Mouse (Mus musculus) liver, adult 10 weeks (tissue): ENCODE results near the gene Efna4. TPM values are rescaled to one million over a fixed set of nuclear protein-coding genes. Genes with fewer than 3 reads are reported as not detected.

Experiments
- polyA plus RNA-seq: library from polyadenylated mRNA; stranded (reverse); fragments of 350-450 nt; fragmentation: Illumina TruSeq; extraction: RNeasy Lipid Tissue Mini Kit (QIAGEN cat#74804); gene quantifications from one replicate; pipeline ENCODE4 v1.2.3, GENCODE M21; 2014; ENCODE audit warnings: low read depth, low replicate concordance

Efna4 gene
- polyA plus RNA-seq = not detected

DNA sequence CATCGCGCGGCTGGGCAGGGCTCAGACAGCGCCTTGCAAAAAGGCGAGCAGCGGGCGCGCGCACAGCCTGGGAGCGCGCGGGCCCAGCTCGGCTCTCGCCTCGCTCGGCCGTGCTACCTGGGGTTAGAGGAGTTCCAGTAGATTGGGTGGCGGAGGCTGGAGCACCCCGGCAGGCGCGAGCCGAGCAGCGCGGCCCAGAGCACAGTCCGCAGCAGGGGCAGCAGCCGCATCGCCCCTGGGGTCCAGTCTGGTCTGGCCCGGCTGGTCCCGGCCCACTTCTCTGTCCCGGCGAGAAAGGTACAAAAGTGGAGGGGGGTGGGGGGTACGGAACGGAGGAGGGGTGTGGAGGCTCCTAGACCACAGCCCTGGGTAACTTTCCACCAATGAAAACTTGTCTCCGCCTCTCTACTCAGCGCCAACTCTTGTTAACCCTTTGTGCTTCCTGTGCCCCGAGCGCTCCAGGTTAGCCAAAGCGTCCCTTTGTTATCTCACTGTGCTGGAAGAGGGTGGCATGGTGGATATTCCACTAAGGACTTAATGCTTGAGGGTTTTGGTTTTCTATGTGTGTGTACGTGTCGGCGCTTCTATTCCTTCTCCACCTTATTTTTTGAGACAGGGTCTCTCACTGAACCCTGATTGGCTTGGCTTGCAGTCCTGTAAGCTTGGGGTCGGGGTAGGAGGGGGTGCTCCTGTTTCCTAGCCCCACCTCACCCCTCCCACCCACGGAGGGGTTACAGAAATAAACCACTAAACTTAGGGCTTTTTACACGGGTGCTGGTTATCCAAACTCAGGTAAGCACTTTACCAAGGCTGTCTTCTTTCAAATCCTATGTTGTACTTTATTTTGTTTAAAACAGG lies at the start of gene Efna4:
Gene Efna4, minus strand, starts transcription at position 308 of the 858 bp plus-strand sequence.

DNA sequence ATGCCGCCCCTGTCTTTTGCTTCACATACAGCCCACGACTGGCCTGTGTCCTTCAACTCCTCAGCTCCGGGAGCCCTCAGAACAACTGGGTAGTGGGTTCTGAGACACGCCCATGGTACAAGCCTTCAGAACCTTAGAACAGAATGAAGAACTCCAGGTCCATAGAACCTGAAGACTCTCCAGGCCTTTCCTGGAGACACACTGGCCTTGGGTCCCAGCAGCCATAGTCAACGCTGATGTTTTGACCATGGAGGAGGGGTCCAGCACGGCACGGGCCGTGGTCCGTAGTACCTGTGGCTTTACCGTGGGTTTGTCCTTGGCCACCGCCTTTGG lies 27.3 kb upstream of the Efna4 start, which contains the start of gene Dcst1:
Gene Dcst1, minus strand, starts transcription at position 101 of the 333 bp plus-strand sequence.

DNA sequence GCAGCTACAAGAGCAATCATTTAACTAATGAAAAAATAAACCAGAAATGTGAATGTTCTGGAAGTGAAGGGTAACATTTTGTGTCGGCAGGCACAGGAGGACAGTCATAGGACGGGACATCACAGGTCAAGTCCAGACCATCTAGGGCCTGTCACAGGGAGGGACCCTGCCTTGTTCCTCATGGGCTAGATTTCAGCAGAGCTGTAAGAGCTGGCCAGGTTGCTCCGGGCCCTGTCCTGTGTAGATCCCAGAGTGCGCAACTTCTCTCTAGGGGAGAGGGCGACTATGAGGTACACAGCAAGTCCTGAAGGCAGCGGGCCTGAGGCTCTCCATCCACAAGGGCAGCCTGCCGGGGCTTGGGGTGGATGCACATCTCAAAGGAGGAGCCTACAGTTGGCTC lies 23.8 kb upstream of the Efna4 start, which contains the start of gene Dcst2:
Gene Dcst2, plus strand, starts transcription at position 301 of the 400 bp plus-strand sequence.

DNA sequence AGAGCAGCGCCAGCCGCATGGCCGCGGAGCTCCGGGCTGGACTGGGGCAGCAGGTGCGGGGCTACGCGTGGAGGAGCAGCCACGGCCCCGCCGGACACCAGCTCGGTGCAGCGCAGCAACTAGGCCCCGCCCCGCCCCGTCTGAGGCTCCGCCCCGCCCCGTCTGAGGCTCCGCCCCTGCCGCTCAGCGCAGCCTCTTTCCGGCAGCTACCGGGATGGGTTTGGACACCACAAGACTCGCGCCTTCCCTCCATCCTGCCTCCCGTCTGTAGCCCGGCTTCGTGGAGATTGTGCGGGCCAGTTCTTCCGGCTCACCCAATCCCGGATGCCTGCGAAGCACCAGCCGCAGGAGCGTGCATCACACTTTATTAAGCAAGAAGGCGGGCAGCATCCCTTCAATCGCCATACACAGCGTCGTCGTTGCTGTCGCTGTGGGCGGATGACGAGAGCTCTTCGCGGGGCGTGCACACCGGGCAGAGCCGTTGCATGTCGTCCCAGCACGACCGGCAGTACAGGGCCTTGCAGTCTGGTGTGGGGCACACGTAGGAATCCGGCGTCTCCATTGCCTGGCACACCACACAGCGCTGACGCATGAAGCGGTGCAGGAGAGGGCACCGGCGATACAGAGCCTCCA lies 12.2 kb upstream of the Efna4 start, which contains the start of gene Adam15:
Gene Adam15, minus strand, starts transcription at position 128 of the 633 bp plus-strand sequence.

DNA sequence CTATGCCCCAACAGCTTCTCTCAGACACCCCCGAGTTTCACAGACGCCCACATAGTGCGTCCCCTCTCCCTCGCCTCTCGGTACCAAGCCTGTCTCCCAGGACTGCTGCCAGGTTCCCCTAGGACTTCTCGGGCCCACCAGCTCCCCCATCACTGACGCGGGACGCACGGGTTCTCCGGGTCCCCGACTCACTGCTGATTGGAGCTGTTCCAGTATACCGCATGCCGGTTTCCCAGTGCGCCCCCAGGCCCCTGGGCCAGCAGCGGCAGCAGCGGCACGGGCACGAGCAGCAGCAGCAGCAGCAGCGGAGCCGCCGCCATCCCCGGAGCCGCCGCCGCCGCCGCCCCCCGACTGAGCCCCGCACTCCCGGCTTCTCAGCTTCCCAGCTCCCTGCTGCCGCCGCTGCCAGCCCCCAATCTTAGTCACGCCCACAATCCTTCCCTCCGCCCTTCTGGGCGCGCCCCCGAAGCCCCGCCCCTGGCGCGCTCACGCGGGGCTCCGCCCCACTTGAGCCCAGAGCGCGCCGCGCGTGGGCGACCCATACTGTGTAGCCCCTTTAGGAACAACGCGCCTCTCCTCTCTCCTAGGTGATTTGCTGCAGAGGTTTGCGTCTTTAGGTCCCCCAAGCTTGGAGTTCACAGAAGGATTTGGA lies 15.2 kb downstream of the Efna4 start, which contains the start of gene Efna3:
Gene Efna3, minus strand, starts transcription at position 452 of the 652 bp plus-strand sequence.

Other genes starting within 250 kb of the Efna4 start
- gene Rusc1, start 244.7 kb downstream of the Efna4 start, polyA plus RNA-seq = 1.8 TPM
- gene Gm43738, start 236.9 kb downstream of the Efna4 start, polyA plus RNA-seq = not detected
- gene Fdps, start 236.1 kb downstream of the Efna4 start, polyA plus RNA-seq = 96.2 TPM
- 35.7 TPM for gene Pklr, start 201.9 kb downstream of the Efna4 start, polyA plus RNA-seq
- gene Hcn3, start 177.8 kb downstream of the Efna4 start, polyA plus RNA-seq = not detected
- gene Clk2, start 173.2 kb downstream of the Efna4 start, polyA plus RNA-seq = 8.1 TPM
- gene Scamp3, start 160.6 kb downstream of the Efna4 start, polyA plus RNA-seq = 9.4 TPM
- not detected for gene Fam189b, start 154.9 kb downstream of the Efna4 start, polyA plus RNA-seq
- gene Gba, start 135.1 kb downstream of the Efna4 start, polyA plus RNA-seq = 10.3 TPM
- not detected for gene Thbs3, start 122.8 kb downstream of the Efna4 start, polyA plus RNA-seq
- 32.9 TPM for gene Mtx1, start 110.9 kb downstream of the Efna4 start, polyA plus RNA-seq
- 0.87 TPM for gene Muc1, start 109.0 kb downstream of the Efna4 start, polyA plus RNA-seq
- gene Krtcap2, start 92.1 kb downstream of the Efna4 start, polyA plus RNA-seq = 38.0 TPM
- not detected for gene Trim46, start 91.7 kb downstream of the Efna4 start, polyA plus RNA-seq
- not detected for gene Dpm3, start 78.7 kb downstream of the Efna4 start, polyA plus RNA-seq
- 5.9 TPM for gene Slc50a1, start 67.5 kb downstream of the Efna4 start, polyA plus RNA-seq
- 11.2 TPM for gene Efna1, start 56.9 kb downstream of the Efna4 start, polyA plus RNA-seq
- not detected for gene Efna3, start 15.1 kb downstream of the Efna4 start, polyA plus RNA-seq
- 0.74 TPM for gene Adam15, start 12.0 kb upstream of the Efna4 start, polyA plus RNA-seq
- not detected for gene Dcst2, start 23.9 kb upstream of the Efna4 start, polyA plus RNA-seq
- gene Dcst1, start 27.2 kb upstream of the Efna4 start, polyA plus RNA-seq = not detected
- 6.9 TPM for gene Zbtb7b, start 56.7 kb upstream of the Efna4 start, polyA plus RNA-seq
- 1.6 TPM for gene Lenep, start 64.8 kb upstream of the Efna4 start, polyA plus RNA-seq
- 3.2 TPM for gene Flad1, start 73.8 kb upstream of the Efna4 start, polyA plus RNA-seq
- 3.3 TPM for gene Cks1b, start 80.4 kb upstream of the Efna4 start, polyA plus RNA-seq
- gene Shc1, start 80.4 kb upstream of the Efna4 start, polyA plus RNA-seq = 21.4 TPM
- gene Pygo2, start 92.2 kb upstream of the Efna4 start, polyA plus RNA-seq = 6.0 TPM
- gene Pbxip1, start 98.7 kb upstream of the Efna4 start, polyA plus RNA-seq = 2.6 TPM
- 8.8 TPM for gene Pmvk, start 116.5 kb upstream of the Efna4 start, polyA plus RNA-seq
- gene Kcnn3, start 182.1 kb upstream of the Efna4 start, polyA plus RNA-seq = not detected